Mouse (Mus musculus) adrenal gland, adult 10 weeks (tissue): ENCODE results near the gene Ilkap. TPM values are rescaled to one million over a fixed set of nuclear protein-coding genes. Genes with fewer than 3 reads are reported as not detected.

ENCODE experiments used
- polyA plus RNA-seq: library from polyadenylated mRNA; stranded (reverse); fragments of 350-450 nt; fragmentation: Illumina TruSeq; extraction: RNeasy Lipid Tissue Mini Kit (QIAGEN cat#74804); gene quantifications from one replicate; pipeline ENCODE4 v1.2.3, GENCODE M21; 2014; ENCODE audit warnings: low read depth, low replicate concordance

Ilkap gene
- 42.7 TPM for polyA plus RNA-seq

GRCm38 (mm10) chr1:91398260-91399062 lies at the start of gene Ilkap:
Gene Ilkap (minus strand): TSS chr1:91398815.

GRCm38 (mm10) chr1:91413898-91414594 lies 15.4 kb upstream of the Ilkap start, which contains the start of gene Hes6:
Gene Hes6 (minus strand): TSS chr1:91414038.

GRCm38 (mm10) chr1:91366215-91367108 lies 32.2 kb downstream of the Ilkap start, which contains the start of gene Erfe:
Gene Erfe (plus strand): TSS chr1:91366430.

GRCm38 (mm10) chr1:91350841-91351240 lies 47.8 kb downstream of the Ilkap start, which contains the start of gene Klhl30:
Gene Klhl30 (plus strand): TSS chr1:91351016.

Other genes with a start within 250 kb of the Ilkap start
- gene Ramp1, start 219.0 kb downstream of the Ilkap start, polyA plus RNA-seq, result 2.0 TPM
- 164 TPM for gene Ube2f, start 148.5 kb downstream of the Ilkap start, polyA plus RNA-seq
- 6.4 TPM for gene Scly, start 100.5 kb downstream of the Ilkap start, polyA plus RNA-seq
- gene Espnl, start 76.7 kb downstream of the Ilkap start, polyA plus RNA-seq, result not detected
- 0.41 TPM for gene Klhl30, start 47.8 kb downstream of the Ilkap start, polyA plus RNA-seq
- gene Erfe, start 32.4 kb downstream of the Ilkap start, polyA plus RNA-seq, result 3.0 TPM
- gene Hes6, start 15.2 kb upstream of the Ilkap start, polyA plus RNA-seq, result 4.0 TPM
- 11.5 TPM for gene Per2, start 60.5 kb upstream of the Ilkap start, polyA plus RNA-seq
- gene Traf3ip1, start 95.8 kb upstream of the Ilkap start, polyA plus RNA-seq, result 7.5 TPM
- gene Asb1, start 141.7 kb upstream of the Ilkap start, polyA plus RNA-seq, result 11.4 TPM